Comparison of ENCODE assay signal across 29 mouse cellular contexts in the genomic region with DNA sequence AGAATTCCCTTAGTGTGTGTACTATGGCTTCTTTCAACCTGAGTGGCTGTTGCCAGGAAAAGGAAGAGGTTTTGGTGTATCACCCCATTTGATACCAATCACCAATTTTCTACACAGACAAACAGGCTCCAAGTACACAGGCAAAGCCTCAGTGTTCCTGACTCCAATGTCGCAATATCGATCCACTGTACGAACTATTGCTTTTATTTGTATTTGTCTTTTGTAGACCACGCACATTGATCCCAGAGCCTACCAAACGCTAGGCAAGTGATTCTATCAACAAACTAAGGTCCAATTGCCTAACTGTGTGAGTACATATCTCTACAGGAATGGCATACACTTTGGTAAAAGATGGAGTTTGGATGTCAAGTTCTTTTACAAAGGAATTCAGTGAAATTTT. TPM values are rescaled to one million over a fixed set of nuclear protein-coding genes. Genes with fewer than 3 reads are reported as not detected.
"Had no signal": no experiment of that assay in that cellular context is flagged by ENCODE, and none has a peak within 500 bp of the region (broad histone marks: within the 10 kb centered on the region; RNA-seq: fewer than 3 reads in every experiment).

No protein-coding gene starts in this region.

- H3K9me3 ChIP-seq: embryonic facial prominence, embryonic 10.5 days; embryonic facial prominence, embryonic 12.5 days; embryonic facial prominence, embryonic 13.5 days; embryonic facial prominence, embryonic 15.5 days; forebrain, embryonic 10.5 days; forebrain, embryonic 12.5 days; forebrain, embryonic 13.5 days; forebrain, embryonic 15.5 days had no signal

- H3K4me3 ChIP-seq: embryonic facial prominence, embryonic 10.5 days; embryonic facial prominence, embryonic 12.5 days; embryonic facial prominence, embryonic 13.5 days; embryonic facial prominence, embryonic 15.5 days; erythroblast, embryonic 14.5 days; forebrain, embryonic 10.5 days; forebrain, embryonic 12.5 days; forebrain, embryonic 13.5 days; forebrain, embryonic 15.5 days; gastrocnemius, adult 2 months; heart, adult 2 months had no signal

- ATAC-seq: forebrain, embryonic 13.5 days; forebrain, embryonic 14.5 days; forebrain, embryonic 15.5 days; forebrain, embryonic 16.5 days; forebrain, postnatal 0 days had no signal

- H3K27me3 ChIP-seq: embryonic facial prominence, embryonic 12.5 days; embryonic facial prominence, embryonic 13.5 days; embryonic facial prominence, embryonic 15.5 days; forebrain, embryonic 12.5 days; forebrain, embryonic 13.5 days; forebrain, embryonic 15.5 days had no signal

- DNase-seq: cerebellum, adult 2 months; cerebellum, adult 8-10 months; cerebellum, adult 9-10 months; cerebellum, adult 9-11 months; cerebellum, postnatal 10 days; cerebellum, postnatal 14 days; cerebellum, postnatal 25 days; cerebellum, postnatal 36 days; embryo, embryonic 11 days; forebrain, postnatal 0 days; gastrocnemius, adult 2 months; gastrocnemius, postnatal 10 days; gastrocnemius, postnatal 14 days; gastrocnemius, postnatal 25 days; gastrocnemius, postnatal 36 days; heart, adult 11 months; heart, adult 18-20 months; heart, adult 2 months had no signal

- H3K27ac ChIP-seq: embryonic facial prominence, embryonic 10.5 days; embryonic facial prominence, embryonic 12.5 days; embryonic facial prominence, embryonic 13.5 days; embryonic facial prominence, embryonic 15.5 days; forebrain, embryonic 10.5 days; forebrain, embryonic 12.5 days; forebrain, embryonic 13.5 days; forebrain, embryonic 15.5 days; gastrocnemius, adult 2 months; heart, adult 2 months had no signal

- H3K36me3 ChIP-seq: embryonic facial prominence, embryonic 10.5 days; embryonic facial prominence, embryonic 12.5 days; embryonic facial prominence, embryonic 13.5 days; embryonic facial prominence, embryonic 15.5 days; forebrain, embryonic 10.5 days; forebrain, embryonic 12.5 days; forebrain, embryonic 15.5 days had no signal

- H3K4me1 ChIP-seq: embryonic facial prominence, embryonic 10.5 days; embryonic facial prominence, embryonic 12.5 days; embryonic facial prominence, embryonic 13.5 days; embryonic facial prominence, embryonic 15.5 days; forebrain, embryonic 10.5 days; forebrain, embryonic 12.5 days; forebrain, embryonic 13.5 days; forebrain, embryonic 15.5 days had no signal

- H3K4me2 ChIP-seq: embryonic facial prominence, embryonic 12.5 days; embryonic facial prominence, embryonic 13.5 days; embryonic facial prominence, embryonic 15.5 days; forebrain, embryonic 12.5 days; forebrain, embryonic 13.5 days; forebrain, embryonic 15.5 days had no signal

- H3K9ac ChIP-seq: embryonic facial prominence, embryonic 12.5 days; embryonic facial prominence, embryonic 13.5 days; embryonic facial prominence, embryonic 15.5 days; forebrain, embryonic 12.5 days; forebrain, embryonic 13.5 days; forebrain, embryonic 15.5 days; forebrain, postnatal 0 days had no signal

RNA-seq across cellular contexts. Expression of a gene that starts 55.9 kb away (rescaled TPM):
- polyA plus RNA-seq: erythroblast, embryonic 14.5 days had no signal
